Mouse (Mus musculus): ENCODE results near the gene Sbp.

Sbp gene

DNA sequence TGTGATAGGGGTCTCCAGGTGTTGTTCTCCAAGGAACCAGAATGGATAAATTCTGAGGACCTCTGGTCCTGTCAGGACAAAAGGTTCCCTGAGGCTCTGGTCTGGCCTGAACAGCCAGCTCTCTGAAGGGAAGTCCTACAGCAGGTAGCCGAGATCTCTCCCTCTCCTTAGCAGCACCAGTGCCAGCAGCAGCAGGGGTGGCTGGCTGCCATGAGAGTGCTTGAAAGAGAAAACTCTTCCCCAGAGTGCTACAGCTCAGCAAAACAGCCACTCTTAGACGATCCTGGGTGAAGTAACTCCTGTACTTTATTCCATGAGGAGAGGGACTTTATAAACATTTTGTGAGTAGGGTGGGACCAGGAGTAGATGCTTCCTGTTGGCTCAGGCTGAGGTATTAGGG is 48.3 kb downstream of the Sbp start:
- no peak for DNase-seq (ENCODE audit: low read depth, low spot score)

DNA sequence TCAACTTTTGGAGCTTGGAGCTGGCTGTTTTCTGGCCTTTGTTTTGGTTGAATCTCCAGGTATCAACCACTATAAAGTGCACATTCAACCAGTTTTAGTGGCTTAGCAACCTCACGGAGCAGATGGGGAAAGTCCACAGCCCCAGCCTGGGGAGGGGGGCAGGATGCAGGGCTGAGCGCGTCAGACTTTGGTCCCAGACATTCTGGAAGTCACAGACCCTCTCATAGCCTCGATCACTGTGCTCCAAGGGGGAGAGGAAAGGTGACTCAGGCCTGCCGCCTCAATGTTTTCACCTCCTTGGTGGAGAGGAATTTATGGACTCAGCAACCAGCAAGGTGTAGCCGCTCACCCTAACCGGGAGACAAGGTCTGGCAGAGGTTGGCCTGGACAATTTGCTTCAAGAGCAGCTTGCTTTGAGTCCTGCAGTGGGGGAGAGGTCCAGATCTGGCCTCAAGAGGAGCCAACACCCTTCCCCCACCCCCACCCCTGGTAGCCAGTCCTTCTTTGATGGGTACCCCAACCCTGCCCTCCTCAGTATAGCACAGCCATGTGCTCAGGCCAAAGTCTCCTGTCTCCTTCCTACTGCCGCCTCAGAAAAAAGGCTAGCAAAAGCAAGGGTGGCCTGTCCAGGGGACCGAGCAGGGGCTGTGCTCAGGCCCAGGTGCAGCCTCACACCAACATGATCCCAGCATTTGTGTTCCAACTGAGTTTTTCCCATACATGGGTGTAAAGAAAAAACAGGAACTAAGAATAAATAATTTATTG is 51.5 kb downstream of the Sbp start:
- no peak for DNase-seq (ENCODE audit: low read depth, low spot score)

DNA sequence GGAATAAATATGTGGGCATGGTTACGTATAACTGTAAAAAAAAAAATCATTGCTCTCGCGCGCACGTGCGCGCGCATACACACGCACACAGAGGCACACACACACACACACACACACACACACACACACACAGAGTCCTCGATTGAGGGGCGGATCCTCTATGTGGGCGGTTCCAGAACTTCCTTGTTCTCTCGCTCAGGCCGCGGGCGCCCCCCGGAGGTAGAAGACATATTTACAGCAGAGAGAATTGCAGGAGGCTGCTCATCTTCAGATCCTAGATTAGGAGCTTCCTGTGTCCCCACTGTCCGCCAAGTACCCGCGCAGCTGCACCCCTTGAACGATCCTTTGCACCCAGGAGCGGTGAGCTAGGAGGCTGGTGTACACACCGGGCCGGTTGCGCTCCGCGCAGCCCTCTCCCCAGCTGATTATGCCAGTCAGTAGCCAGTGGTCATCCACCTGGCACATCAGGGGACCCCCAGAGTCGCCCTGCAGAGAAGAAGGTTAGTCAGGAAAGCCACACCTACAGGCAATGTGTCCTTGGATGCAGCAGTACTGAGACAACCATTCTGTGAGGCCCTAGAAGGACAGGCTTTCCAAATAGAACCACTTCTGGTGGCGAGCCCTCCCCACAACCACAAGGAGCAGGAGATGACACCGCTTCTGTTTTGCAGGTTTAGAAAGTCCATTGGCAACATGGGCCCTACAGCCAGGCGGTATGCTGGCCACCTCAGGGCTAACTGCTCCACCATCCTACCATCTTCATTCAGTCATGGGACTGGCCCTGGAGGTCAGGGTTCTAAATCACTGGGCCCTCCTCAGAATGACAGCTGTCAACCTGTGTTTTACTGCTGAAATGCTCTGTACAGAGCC is 52.3 kb downstream of the Sbp start:
- DNase-seq (ENCODE audit: low read depth, low spot score) = peak; percentile 83

DNA sequence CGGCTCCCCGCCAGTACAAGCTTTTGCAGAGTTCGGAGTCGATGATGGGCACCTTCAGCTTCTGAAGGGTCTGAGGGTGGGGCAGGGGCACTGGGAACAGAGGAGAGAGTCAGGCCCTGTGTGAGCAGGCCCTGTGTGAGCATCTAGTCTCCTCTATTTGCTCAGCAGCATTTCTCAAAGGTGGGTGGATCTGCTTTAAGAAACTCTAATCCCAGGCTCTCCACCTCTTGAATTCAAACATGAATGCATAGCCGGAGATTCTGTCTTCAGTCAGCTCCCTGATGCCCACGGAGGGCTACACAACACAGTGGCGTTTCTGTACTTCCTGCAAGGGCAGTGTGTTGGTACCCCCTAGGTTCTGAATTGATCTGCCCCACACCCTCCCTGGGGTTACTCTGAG is 53.2 kb downstream of the Sbp start:
- no peak for DNase-seq (ENCODE audit: low read depth, low spot score)

Measured in telencephalon, adult 2 months (tissue).